Mouse (Mus musculus) lung, embryonic 15.5 days (tissue): Measurements from ENCODE around the gene Plekhg5. TPM values are rescaled to one million over a fixed set of nuclear protein-coding genes. Genes with fewer than 3 reads are reported as not detected.

Experiments used
- ATAC-seq: fragments of 200-750 bp; cut with Nextera tagmentation; 2 replicates; pipeline ENCODE4 v1.8.0; 2017; ENCODE audit warnings: moderate number of reproducible peaks, borderline replicate concordance; ENCODE audit not compliant: low FRiP score, low TSS enrichment; ENCODE audit errors: extremely low read depth
- H3K27ac ChIP-seq: fragments of 300-500 bp; sonication (generic); 2 replicates; pipeline ENCODE4 v1.5.1; 2015; ENCODE audit warnings: moderate library complexity, mild to moderate bottlenecking, inconsistent platforms
- H3K27me3 ChIP-seq: fragments of 300-500 bp; sonication (generic); 2 replicates; pipeline ENCODE4 v1.6.1; 2015; ENCODE audit warnings: inconsistent platforms
- H3K36me3 ChIP-seq: fragments of 300-500 bp; sonication (generic); 2 replicates; pipeline ENCODE4 v1.6.1; 2015; ENCODE audit warnings: inconsistent platforms
- H3K4me1 ChIP-seq: fragments of 300-500 bp; sonication (generic); 2 replicates; pipeline ENCODE4 v1.6.1; 2015; ENCODE audit warnings: inconsistent platforms
- H3K4me2 ChIP-seq: fragments of 300-500 bp; sonication (generic); 2 replicates; pipeline ENCODE4 v1.6.1; 2015; ENCODE audit warnings: inconsistent platforms, mild to moderate bottlenecking, moderate library complexity
- H3K4me3 ChIP-seq: fragments of 300-500 bp; sonication (generic); 2 replicates; pipeline ENCODE4 v1.5.1; 2015; ENCODE audit warnings: mild to moderate bottlenecking, inconsistent platforms
- H3K9ac ChIP-seq: fragments of 300-500 bp; sonication (generic); 2 replicates; pipeline ENCODE4 v1.6.1; 2015; ENCODE audit warnings: inconsistent platforms
- H3K9me3 ChIP-seq: fragments of 300-500 bp; sonication (generic); 2 replicates; pipeline ENCODE4 v1.6.1; 2016; ENCODE audit warnings: inconsistent platforms
- WGBS: fragments of 180-500 bp; shearing (Covaris S2); methylation state at CpG from one replicate; pipeline ENCODE4 v1.1.7; 2015; 5-methylcytosine and 5-hydroxymethylcytosine counted together
- polyA plus RNA-seq: library from polyadenylated mRNA; unstranded; fragments of >200 nt; fragmentation: Nextera tagmentation; extraction: Ambion mirVana; gene quantifications from 2 replicates; pipeline ENCODE4 v1.2.1, GENCODE M21; 2015

Gene Plekhg5
- polyA plus RNA-seq, 1 experiment from 2014 or later, result 22.3 TPM

DNA sequence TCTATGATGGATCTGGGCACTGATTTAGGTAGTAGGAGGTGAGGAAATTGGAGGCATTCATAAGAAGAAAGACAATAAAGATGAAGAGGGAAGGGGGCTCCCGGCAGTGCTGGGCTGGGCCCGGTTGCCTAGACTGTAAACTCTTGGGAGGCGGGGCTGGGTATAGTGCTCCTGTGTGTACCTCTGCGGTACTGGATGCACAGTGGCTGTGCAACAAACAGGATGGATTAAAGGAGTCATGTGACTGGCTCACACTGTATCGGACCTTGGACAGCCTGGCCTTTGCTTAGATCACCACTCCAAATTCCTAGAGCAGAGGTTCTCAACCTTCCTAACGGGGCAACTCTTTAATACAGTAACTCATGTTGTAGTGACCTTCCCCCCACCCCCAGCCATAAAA, 89.3 kb downstream of the Plekhg5 start:
- WGBS, result 69% methylated on average over 6 of the region's 6 CpGs
- Histone ChIP-seq H3K4me3 (no peak overlapping the region), H3K4me1 (peaks cover 9% of the 10 kb centered on the region), H3K27me3 (peaks cover 70% of the 10 kb centered on the region), H3K27ac (no peak overlapping the region), H3K4me2 (no peak overlapping the region), H3K9me3 (no peaks in the 10 kb centered on the region), H3K9ac (no peak overlapping the region), H3K36me3 (no peaks in the 10 kb centered on the region)
- ATAC-seq, result no peak

DNA sequence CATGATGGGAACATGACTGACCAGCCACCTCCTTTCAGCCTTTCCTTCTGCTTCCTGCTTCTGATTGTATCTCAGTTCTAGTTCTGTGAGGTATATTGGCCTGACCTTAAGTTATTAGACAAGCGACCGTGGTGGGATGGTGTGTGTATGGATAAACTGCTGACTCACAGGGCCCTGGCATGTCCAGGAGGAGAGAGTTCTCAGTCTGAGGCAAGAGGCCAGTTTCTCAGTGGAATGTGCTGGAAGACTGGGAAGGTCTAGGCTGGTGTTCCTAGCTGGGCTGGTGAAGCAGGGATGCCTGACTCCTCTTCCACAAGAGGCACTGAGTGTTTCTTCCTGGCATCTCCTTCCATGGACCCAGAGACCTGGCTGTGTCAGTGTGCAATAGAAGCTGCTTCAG, 90.5 kb downstream of the Plekhg5 start:
- H3K9me3 ChIP-seq, result no peaks in the 10 kb centered on the region
- H3K9ac ChIP-seq, result no peak overlapping the region
- H3K36me3 ChIP-seq, result no peaks in the 10 kb centered on the region
- ATAC-seq, result no peak
- H3K4me2 ChIP-seq, result no peak overlapping the region
- H3K27me3 ChIP-seq, result peaks cover 62% of the 10 kb centered on the region
- H3K27ac ChIP-seq, result no peak overlapping the region
- 74% methylated on average over 2 of the region's 2 CpGs for WGBS
- H3K4me1 ChIP-seq, result peaks cover 9% of the 10 kb centered on the region
- H3K4me3 ChIP-seq, result no peak overlapping the region

Other genes with a start within 250 kb of the Plekhg5 start
- 78.7 and 86.7 TPM in 2 replicates for gene Camta1, start 210.6 kb upstream of the Plekhg5 start, polyA plus RNA-seq
- 58.9 and 64.4 TPM in 2 replicates for gene Dnajc11, start 138.8 kb upstream of the Plekhg5 start, polyA plus RNA-seq
- 40.7 and 41.1 TPM in 2 replicates for gene Thap3, start 83.5 kb upstream of the Plekhg5 start, polyA plus RNA-seq
- gene Phf13, start 76.2 kb upstream of the Plekhg5 start, polyA plus RNA-seq, result 28.5 and 29.7 TPM in 2 replicates
- 15.3 and 16.1 TPM in 2 replicates for gene Klhl21, start 63.7 kb upstream of the Plekhg5 start, polyA plus RNA-seq
- gene Zbtb48, start 44.8 kb upstream of the Plekhg5 start, polyA plus RNA-seq, result 19.0 and 21.2 TPM in 2 replicates
- 0.40 and 0.42 TPM in 2 replicates for gene Tas1r1, start 33.9 kb upstream of the Plekhg5 start, polyA plus RNA-seq
- gene Nol9, start 33.2 kb upstream of the Plekhg5 start, polyA plus RNA-seq, result 29.4 and 31.1 TPM in 2 replicates
- 1.1 and 1.5 TPM in 2 replicates for gene Tnfrsf25, start 43.4 kb downstream of the Plekhg5 start, polyA plus RNA-seq
- 11.4 and 13.4 TPM in 2 replicates for gene Espn, start 79.9 kb downstream of the Plekhg5 start, polyA plus RNA-seq
- 0.26 and 0.61 TPM in 2 replicates for gene Hes2, start 86.4 kb downstream of the Plekhg5 start, polyA plus RNA-seq
- 67.6 and 72.5 TPM in 2 replicates for gene Acot7, start 105.6 kb downstream of the Plekhg5 start, polyA plus RNA-seq
- 14.9 and 15.2 TPM in 2 replicates for gene Gpr153, start 201.7 kb downstream of the Plekhg5 start, polyA plus RNA-seq
- not detected in 2 replicates for gene Hes3, start 219.2 kb downstream of the Plekhg5 start, polyA plus RNA-seq
- 25.2 and 26.0 TPM in 2 replicates for gene Icmt, start 224.7 kb downstream of the Plekhg5 start, polyA plus RNA-seq
- gene Rnf207, start 246.5 kb downstream of the Plekhg5 start, polyA plus RNA-seq, result 2.9 and 3.3 TPM in 2 replicates